Mouse (Mus musculus): ENCODE results near the gene Rgs7bp. TPM values are rescaled to one million over a fixed set of nuclear protein-coding genes. Genes with fewer than 3 reads are reported as not detected.

Rgs7bp gene
- 2.8 and 3.0 TPM in 2 replicates for polyA plus RNA-seq (2015; fragmentation: Nextera tagmentation; extraction: Ambion mirVana)

DNA sequence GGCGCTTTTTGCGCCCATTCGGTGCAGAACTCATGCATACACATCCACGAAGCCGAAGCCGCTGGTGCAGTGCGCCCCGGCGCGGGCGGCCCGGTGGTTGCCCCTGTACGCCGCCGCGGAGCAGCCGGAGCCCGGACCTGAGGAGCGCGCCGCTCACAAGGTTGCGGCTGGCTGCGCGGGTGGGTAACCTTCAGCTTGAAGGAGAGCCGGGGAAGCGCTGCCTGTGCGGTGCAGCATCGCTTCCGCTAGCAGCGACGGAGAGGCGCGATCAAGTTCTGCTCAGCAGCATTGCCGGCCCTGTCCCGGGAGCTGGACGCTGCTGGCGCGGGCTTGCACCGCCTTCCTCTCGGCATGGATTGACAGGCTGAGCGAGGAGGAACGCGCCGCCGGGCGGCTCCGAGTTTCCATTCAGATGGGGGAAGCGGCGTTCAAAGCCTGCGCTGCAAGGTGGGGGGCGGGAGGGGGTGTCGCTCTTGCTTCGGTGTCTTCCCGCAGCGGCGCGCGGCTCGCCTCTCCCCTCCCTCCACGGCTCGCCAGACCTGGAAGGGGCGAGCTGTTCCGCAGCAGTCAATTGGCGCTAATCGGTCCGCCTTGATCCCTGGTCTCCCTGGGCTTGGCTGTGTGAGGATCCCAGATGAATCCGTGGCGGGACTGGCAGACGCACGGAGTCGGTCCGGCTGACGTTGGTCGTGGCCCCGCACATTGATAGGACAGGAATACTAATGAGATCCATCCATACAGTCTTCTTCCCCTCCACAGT, at the start of gene Rgs7bp:
TSS of gene Rgs7bp (minus strand) at position 750 of the 760 bp plus-strand sequence.
- no peaks in the 10 kb centered on the region for H3K36me3 ChIP-seq (ENCODE audit: control insufficient read depth, insufficient read depth)
- H3K9ac ChIP-seq (ENCODE audit: low read length), result peak within 1 kb of the TSS; percentile 86
- peak within 1 kb of the TSS; percentile 94 for H3K4me2 ChIP-seq (ENCODE audit: low read depth, low read length)
- peak within 1 kb of the TSS; percentile 83 for H3K4me3 ChIP-seq (ENCODE audit: low read length)
- no peaks in the 10 kb centered on the region for H3K27me3 ChIP-seq (ENCODE audit: control insufficient read depth, insufficient read depth, low read length)
- WGBS, result under 1% methylated on average over 75 of the region's 75 CpGs
- H3K27ac ChIP-seq (ENCODE audit: low read length), result peak within 1 kb of the TSS; percentile 78
- H3K4me1 ChIP-seq (ENCODE audit: control insufficient read depth, insufficient read depth, low read length), result peaks cover 14% of the 10 kb centered on the region
- ATAC-seq (replicated peaks; ENCODE audit: extremely low read depth, insufficient read depth, low FRiP score), result peak; percentile 81
- no peaks in the 10 kb centered on the region for H3K9me3 ChIP-seq (replicated peaks; ENCODE audit: control insufficient read depth, low read length)

- no peak overlapping the region for H3K27ac ChIP-seq (ENCODE audit: low read length)
- H3K36me3 ChIP-seq (ENCODE audit: control insufficient read depth, insufficient read depth), result no peaks in the 10 kb centered on the region
- H3K9ac ChIP-seq (ENCODE audit: low read length), result no peak overlapping the region
- H3K27me3 ChIP-seq (ENCODE audit: control insufficient read depth, insufficient read depth, low read length), result no peaks in the 10 kb centered on the region
- no peak for ATAC-seq (replicated peaks; ENCODE audit: extremely low read depth, insufficient read depth, low FRiP score)
- H3K4me2 ChIP-seq (ENCODE audit: low read depth, low read length), result no peak overlapping the region
- no peaks in the 10 kb centered on the region for H3K9me3 ChIP-seq (replicated peaks; ENCODE audit: control insufficient read depth, low read length)
- H3K4me3 ChIP-seq (ENCODE audit: low read length), result no peak overlapping the region
- WGBS, result 51% methylated on average over 2 of the region's 2 CpGs
- no peaks in the 10 kb centered on the region for H3K4me1 ChIP-seq (ENCODE audit: control insufficient read depth, insufficient read depth, low read length)
These were observed 49.7 kb upstream of the Rgs7bp start for GRCm38 (mm10) chr13:105104385-105104784.

- no peak overlapping the region for H3K9ac ChIP-seq (ENCODE audit: low read length)
- no peak overlapping the region for H3K4me2 ChIP-seq (ENCODE audit: low read depth, low read length)
- H3K9me3 ChIP-seq (replicated peaks; ENCODE audit: control insufficient read depth, low read length), result no peaks in the 10 kb centered on the region
- H3K27me3 ChIP-seq (ENCODE audit: control insufficient read depth, insufficient read depth, low read length), result no peaks in the 10 kb centered on the region
- H3K4me3 ChIP-seq (ENCODE audit: low read length), result no peak overlapping the region
- no peak overlapping the region for H3K27ac ChIP-seq (ENCODE audit: low read length)
- no peaks in the 10 kb centered on the region for H3K4me1 ChIP-seq (ENCODE audit: control insufficient read depth, insufficient read depth, low read length)
- ATAC-seq (replicated peaks; ENCODE audit: extremely low read depth, insufficient read depth, low FRiP score), result no peak
- WGBS, result 78% methylated on average over 4 of the region's 4 CpGs
- H3K36me3 ChIP-seq (ENCODE audit: control insufficient read depth, insufficient read depth), result no peaks in the 10 kb centered on the region
These were observed 46.0 kb upstream of the Rgs7bp start for GRCm38 (mm10) chr13:105100705-105101104.

DNA sequence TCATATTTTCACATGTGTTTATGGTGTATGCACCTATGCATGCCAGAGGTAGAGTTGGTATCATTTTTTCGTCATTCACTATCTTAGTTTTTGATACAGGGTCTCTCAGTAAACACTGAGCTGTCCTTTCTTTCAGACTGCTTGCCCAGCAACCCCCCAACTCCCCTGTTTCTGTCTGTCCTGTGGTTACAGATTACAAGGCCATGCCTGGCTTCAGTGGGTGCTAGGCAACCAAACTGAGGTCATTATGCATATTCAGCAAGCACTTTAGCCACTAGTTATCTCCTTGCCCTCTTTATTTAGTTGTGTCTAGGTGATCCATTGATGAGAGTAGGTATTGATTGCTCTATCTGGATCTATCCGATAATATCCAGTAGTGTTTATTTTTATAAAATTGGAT, 41.6 kb upstream of the Rgs7bp start:
- Histone ChIP-seq H3K9me3 (replicated peaks; ENCODE audit: control insufficient read depth, low read length) (no peaks in the 10 kb centered on the region), H3K4me1 (ENCODE audit: control insufficient read depth, insufficient read depth, low read length) (no peaks in the 10 kb centered on the region), H3K27me3 (ENCODE audit: control insufficient read depth, insufficient read depth, low read length) (no peaks in the 10 kb centered on the region), H3K4me3 (ENCODE audit: low read length) (no peak overlapping the region), H3K4me2 (ENCODE audit: low read depth, low read length) (no peak overlapping the region), H3K9ac (ENCODE audit: low read length) (no peak overlapping the region), H3K27ac (ENCODE audit: low read length) (no peak overlapping the region), H3K36me3 (ENCODE audit: control insufficient read depth, insufficient read depth) (no peaks in the 10 kb centered on the region)
- 71% methylated on average over 2 of the region's 2 CpGs for WGBS
- no peak for ATAC-seq (replicated peaks; ENCODE audit: extremely low read depth, insufficient read depth, low FRiP score)

DNA sequence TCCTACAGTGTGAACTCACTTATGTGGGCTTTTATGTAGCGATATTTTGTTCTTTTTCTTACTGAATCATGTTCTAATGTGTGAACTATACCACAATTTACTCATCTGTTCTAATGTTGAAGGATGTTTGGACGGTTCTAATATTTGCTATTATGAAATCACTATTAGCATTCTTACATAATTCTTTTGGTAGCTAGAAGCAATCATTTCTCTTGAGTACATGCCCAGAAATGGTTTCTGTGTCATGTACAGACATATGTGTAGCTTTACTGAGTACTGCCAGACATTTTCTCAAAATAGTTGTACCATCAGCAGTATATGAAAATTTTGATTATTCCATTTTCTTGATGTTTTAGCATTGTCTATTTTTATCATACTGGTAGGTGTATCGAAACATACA, 34.5 kb upstream of the Rgs7bp start:
- no peaks in the 10 kb centered on the region for H3K4me1 ChIP-seq (ENCODE audit: control insufficient read depth, insufficient read depth, low read length)
- no peak overlapping the region for H3K9ac ChIP-seq (ENCODE audit: low read length)
- no peak overlapping the region for H3K4me2 ChIP-seq (ENCODE audit: low read depth, low read length)
- H3K36me3 ChIP-seq (ENCODE audit: control insufficient read depth, insufficient read depth), result no peaks in the 10 kb centered on the region
- H3K4me3 ChIP-seq (ENCODE audit: low read length), result no peak overlapping the region
- 84% methylated on average over 3 of the region's 3 CpGs for WGBS
- ATAC-seq (replicated peaks; ENCODE audit: extremely low read depth, insufficient read depth, low FRiP score), result no peak
- H3K27me3 ChIP-seq (ENCODE audit: control insufficient read depth, insufficient read depth, low read length), result no peaks in the 10 kb centered on the region
- no peaks in the 10 kb centered on the region for H3K9me3 ChIP-seq (replicated peaks; ENCODE audit: control insufficient read depth, low read length)
- H3K27ac ChIP-seq (ENCODE audit: low read length), result no peak overlapping the region

GRCm38 (mm10) chr13:105081862-105082261, 27.1 kb upstream of the Rgs7bp start, which contains the start of gene 4933425L06Rik:
Gene 4933425L06Rik (plus strand): TSS chr13:105082122.
- Histone ChIP-seq H3K27me3 (ENCODE audit: control insufficient read depth, insufficient read depth, low read length) (no peaks in the 10 kb centered on the region), H3K27ac (ENCODE audit: low read length) (no peak within 1 kb of the TSS), H3K4me3 (ENCODE audit: low read length) (no peak within 1 kb of the TSS), H3K9me3 (replicated peaks; ENCODE audit: control insufficient read depth, low read length) (no peaks in the 10 kb centered on the region), H3K4me2 (ENCODE audit: low read depth, low read length) (no peak within 1 kb of the TSS), H3K9ac (ENCODE audit: low read length) (no peak within 1 kb of the TSS), H3K36me3 (ENCODE audit: control insufficient read depth, insufficient read depth) (no peaks in the 10 kb centered on the region), H3K4me1 (ENCODE audit: control insufficient read depth, insufficient read depth, low read length) (no peaks in the 10 kb centered on the region)
- 80% methylated on average over 10 of the region's 10 CpGs for WGBS
- no peak for ATAC-seq (replicated peaks; ENCODE audit: extremely low read depth, insufficient read depth, low FRiP score)

GRCm38 (mm10) chr13:105066890-105067845, 12.4 kb upstream of the Rgs7bp start:
- peak; percentile 49; the same call in 1 of the 2 replicates for ATAC-seq (replicated peaks; ENCODE audit: extremely low read depth, insufficient read depth, low FRiP score)
- Histone ChIP-seq H3K27ac (ENCODE audit: low read length) (no peak overlapping the region), H3K9me3 (replicated peaks; ENCODE audit: control insufficient read depth, low read length) (no peaks in the 10 kb centered on the region), H3K4me3 (ENCODE audit: low read length) (no peak overlapping the region), H3K27me3 (ENCODE audit: control insufficient read depth, insufficient read depth, low read length) (no peaks in the 10 kb centered on the region), H3K36me3 (ENCODE audit: control insufficient read depth, insufficient read depth) (no peaks in the 10 kb centered on the region), H3K4me2 (ENCODE audit: low read depth, low read length) (no peak overlapping the region), H3K4me1 (ENCODE audit: control insufficient read depth, insufficient read depth, low read length) (no peaks in the 10 kb centered on the region), H3K9ac (ENCODE audit: low read length) (no peak overlapping the region)
- 51% methylated on average over 7 of the region's 7 CpGs for WGBS

DNA sequence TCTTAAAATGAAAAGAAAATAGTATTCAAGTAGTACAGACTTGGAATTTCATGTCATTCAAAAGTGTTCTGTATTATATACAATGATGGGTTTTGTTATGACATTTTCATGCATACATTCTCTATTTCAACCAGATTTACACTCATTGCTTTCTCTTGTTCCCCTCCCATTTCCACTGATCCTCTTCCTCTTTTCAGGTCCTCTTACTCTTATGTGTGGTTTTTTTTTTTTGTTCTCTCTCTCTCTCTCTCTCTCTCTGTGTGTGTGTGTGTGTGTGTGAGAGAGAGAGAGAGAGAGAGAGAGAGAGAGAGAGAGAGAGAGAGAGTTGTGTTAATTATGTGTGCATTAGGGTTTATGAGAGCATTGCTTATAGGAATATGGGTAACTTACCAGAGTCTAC, 11.4 kb upstream of the Rgs7bp start:
- H3K27me3 ChIP-seq (ENCODE audit: control insufficient read depth, insufficient read depth, low read length), result no peaks in the 10 kb centered on the region
- H3K4me2 ChIP-seq (ENCODE audit: low read depth, low read length), result no peak overlapping the region
- no peak overlapping the region for H3K4me3 ChIP-seq (ENCODE audit: low read length)
- H3K9ac ChIP-seq (ENCODE audit: low read length), result no peak overlapping the region
- no peak for ATAC-seq (replicated peaks; ENCODE audit: extremely low read depth, insufficient read depth, low FRiP score)
- H3K36me3 ChIP-seq (ENCODE audit: control insufficient read depth, insufficient read depth), result no peaks in the 10 kb centered on the region
- H3K27ac ChIP-seq (ENCODE audit: low read length), result no peak overlapping the region
- no peaks in the 10 kb centered on the region for H3K4me1 ChIP-seq (ENCODE audit: control insufficient read depth, insufficient read depth, low read length)
- no peaks in the 10 kb centered on the region for H3K9me3 ChIP-seq (replicated peaks; ENCODE audit: control insufficient read depth, low read length)

GRCm38 (mm10) chr13:105055374-105055773, 644 bp upstream of the Rgs7bp start:
- H3K4me1 ChIP-seq (ENCODE audit: control insufficient read depth, insufficient read depth, low read length), result peaks cover 14% of the 10 kb centered on the region
- ATAC-seq (replicated peaks; ENCODE audit: extremely low read depth, insufficient read depth, low FRiP score), result peak; percentile 28; the same call in 1 of the 2 replicates
- H3K4me2 ChIP-seq (ENCODE audit: low read depth, low read length), result peak overlapping the region; percentile 94
- peak overlapping the region; percentile 86; the same call in 1 of the 2 replicates for H3K9ac ChIP-seq (ENCODE audit: low read length)
- peak overlapping the region; percentile 58 for H3K27ac ChIP-seq (ENCODE audit: low read length)
- WGBS, result 19% methylated on average over 5 of the region's 5 CpGs
- no peaks in the 10 kb centered on the region for H3K36me3 ChIP-seq (ENCODE audit: control insufficient read depth, insufficient read depth)
- peak overlapping the region; percentile 83 for H3K4me3 ChIP-seq (ENCODE audit: low read length)
- no peaks in the 10 kb centered on the region for H3K27me3 ChIP-seq (ENCODE audit: control insufficient read depth, insufficient read depth, low read length)
- no peaks in the 10 kb centered on the region for H3K9me3 ChIP-seq (replicated peaks; ENCODE audit: control insufficient read depth, low read length)
